In the genomic region with DNA sequence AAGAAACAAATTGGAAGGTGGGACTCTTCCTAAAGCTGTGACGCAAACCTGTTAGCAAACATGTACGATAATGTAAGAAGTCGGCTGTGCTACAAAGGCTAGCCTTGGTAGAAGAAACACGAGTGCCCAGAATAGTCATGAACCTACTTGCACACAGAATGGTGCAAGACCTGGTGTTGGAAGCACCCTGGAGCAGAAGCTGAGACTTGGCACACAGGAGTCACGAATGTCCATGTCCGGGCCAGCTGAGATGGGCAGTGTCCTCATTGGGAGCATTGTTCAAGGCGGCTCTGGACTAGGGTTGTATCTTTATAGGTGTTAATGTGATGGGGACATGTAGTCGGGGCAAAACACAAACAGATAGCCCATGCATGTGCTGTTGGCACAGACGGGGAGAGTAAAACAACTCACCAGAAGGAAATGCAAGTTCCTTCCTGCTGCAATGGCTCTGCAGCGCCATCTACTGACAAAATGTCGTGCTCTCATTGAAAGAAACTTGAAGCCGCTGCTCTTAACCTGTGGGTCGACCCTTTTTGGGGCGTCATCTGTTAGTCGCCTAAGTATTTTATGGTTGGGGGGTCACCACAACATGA, we compare ENCODE assay signal across 9 mouse cellular contexts. TPM values are rescaled to one million over a fixed set of nuclear protein-coding genes. Genes with fewer than 3 reads are reported as not detected.
DNase-seq lines count a peak whose midpoint lies in the region; ATAC-seq and TF ChIP-seq lines count a peak whose summit lies in the region.
"Had no signal": no experiment of that assay in that cellular context is flagged by ENCODE, and none has a peak within 500 bp of the region (broad histone marks: within the 10 kb centered on the region; RNA-seq: fewer than 3 reads in every experiment).

No protein-coding gene starts in this region.

- no peak for TF ChIP-seq POLR2A in bone marrow macrophage, adult 2 months (IDR thresholded peaks at IDR 0.05; ENCODE audit: borderline replicate concordance, low read depth, low read length)
- no peak for TF ChIP-seq POLR2A in limb, embryonic 14.5 days (IDR thresholded peaks at IDR 0.05; ENCODE audit: borderline replicate concordance, extremely low read depth, insufficient read depth, insufficient read length)

- no peak overlapping the region for H3K4me3 ChIP-seq in bone marrow macrophage, adult 2 months (ENCODE audit: insufficient read depth, low read length)
- H3K4me3 ChIP-seq in embryonic facial prominence, embryonic 14.5 days (ENCODE audit: low read depth, low read length): no peak overlapping the region
- H3K4me3 ChIP-seq in hindbrain, embryonic 11.5 days (ENCODE audit: low read depth, low read length): no peak overlapping the region
- H3K4me3 ChIP-seq in limb, embryonic 14.5 days (replicated peaks; ENCODE audit: low read length): no peak overlapping the region
- H3K4me3 ChIP-seq: stomach, embryonic 15.5 days had no signal

- H3K4me2 ChIP-seq in embryonic facial prominence, embryonic 14.5 days (ENCODE audit: low read depth, low read length): 0 out of 2 replicates have a peak overlapping the region, but pooled peaks have one; percentile 21
- H3K4me2 ChIP-seq in hindbrain, embryonic 11.5 days (replicated peaks; ENCODE audit: low read depth, low read length): no peak overlapping the region
- H3K4me2 ChIP-seq in limb, embryonic 14.5 days (replicated peaks; ENCODE audit: low read depth, low read length, severe bottlenecking): no peak overlapping the region
- H3K4me2 ChIP-seq: stomach, embryonic 15.5 days had no signal

- H3K9me3 ChIP-seq in embryonic facial prominence, embryonic 14.5 days (ENCODE audit: control insufficient read depth, low read length): no peaks in the 10 kb centered on the region
- no peaks in the 10 kb centered on the region for H3K9me3 ChIP-seq in hindbrain, embryonic 11.5 days (ENCODE audit: control insufficient read depth, low read length)
- H3K9me3 ChIP-seq in limb, embryonic 14.5 days (ENCODE audit: control insufficient read depth, low read length): no peaks in the 10 kb centered on the region
- H3K9me3 ChIP-seq: stomach, embryonic 15.5 days had no signal

- H3K9ac ChIP-seq in embryonic facial prominence, embryonic 14.5 days (ENCODE audit: low read depth, low read length): peak overlapping the region; percentile 43; the same call in 1 of the 2 replicates
- no peak overlapping the region for H3K9ac ChIP-seq in hindbrain, embryonic 11.5 days (ENCODE audit: low read depth, low read length)
- no peak overlapping the region for H3K9ac ChIP-seq in limb, embryonic 14.5 days (ENCODE audit: low read depth, low read length, severe bottlenecking)
- H3K9ac ChIP-seq: stomach, embryonic 15.5 days had no signal

- H3K27me3 ChIP-seq in embryonic facial prominence, embryonic 14.5 days (replicated peaks; ENCODE audit: control insufficient read depth, insufficient read depth, low read length): 0 out of 2 replicates have a peak, but pooled peaks cover 4% of the 10 kb centered on the region
- no peaks in the 10 kb centered on the region for H3K27me3 ChIP-seq in hindbrain, embryonic 11.5 days (ENCODE audit: control insufficient read depth, insufficient read depth, low read length)
- no peaks in the 10 kb centered on the region for H3K27me3 ChIP-seq in limb, embryonic 14.5 days (ENCODE audit: control insufficient read depth, insufficient read depth, low read length)
- H3K27me3 ChIP-seq: stomach, embryonic 15.5 days had no signal

- 0 out of 2 replicates have a peak, but pooled peaks have one; percentile 50 for ATAC-seq in embryonic facial prominence, embryonic 14.5 days (ENCODE audit: low read depth)
- ATAC-seq in hindbrain, embryonic 11.5 days (ENCODE audit: low FRiP score): peak; percentile 6; the same call in 1 of the 2 replicates
- peak; percentile 26; the same call in 1 of the 2 replicates for ATAC-seq in limb, embryonic 14.5 days (ENCODE audit: low FRiP score, low read depth)
- peak; percentile 77 for ATAC-seq in monocyte, adult 5-6 weeks (replicated peaks; ENCODE audit: insufficient number of reproducible peaks, low FRiP score, low TSS enrichment, poor library complexity, severe bottlenecking)

- peak; percentile 77 for TF ChIP-seq CTCF in bone marrow macrophage, adult 2 months (IDR thresholded peaks at IDR 0.05; ENCODE audit: low read depth, low read length)

- H3K4me1 ChIP-seq in bone marrow macrophage, adult 2 months (ENCODE audit: control insufficient read depth, insufficient read depth, low read length): peaks cover 13% of the 10 kb centered on the region
- H3K4me1 ChIP-seq in embryonic facial prominence, embryonic 14.5 days (ENCODE audit: control insufficient read depth, insufficient read depth, low read length): no peaks in the 10 kb centered on the region
- no peaks in the 10 kb centered on the region for H3K4me1 ChIP-seq in hindbrain, embryonic 11.5 days (replicated peaks; ENCODE audit: control insufficient read depth, insufficient read depth, low read length)
- no peaks in the 10 kb centered on the region for H3K4me1 ChIP-seq in limb, embryonic 14.5 days (ENCODE audit: control insufficient read depth, insufficient read depth, low read length)

- DNase-seq in right cerebral cortex, adult 2 months (ENCODE audit: low spot score in 2 of 2): peak; percentile 60 to 71
- DNase-seq in right cerebral cortex, adult 18-20 months: no peak
- peak; percentile 83 for DNase-seq in embryonic facial prominence, embryonic 14.5 days (ENCODE audit: low spot score)
- DNase-seq in hindbrain, embryonic 11.5 days (ENCODE audit: low spot score): peak; percentile 87
- peak; percentile 77 for DNase-seq in limb, embryonic 14.5 days (ENCODE audit: low spot score)
- peak; percentile 18 to 65 for DNase-seq in thymus, postnatal 10 days (ENCODE audit: low spot score in 2 of 2)

- H3K27ac ChIP-seq in bone marrow macrophage, adult 2 months (ENCODE audit: insufficient read depth, low read depth, low read length): no peak overlapping the region
- no peak overlapping the region for H3K27ac ChIP-seq in embryonic facial prominence, embryonic 14.5 days (replicated peaks; ENCODE audit: low read depth, low read length)
- no peak overlapping the region for H3K27ac ChIP-seq in hindbrain, embryonic 11.5 days (ENCODE audit: low read depth, low read length)
- no peak overlapping the region for H3K27ac ChIP-seq in limb, embryonic 14.5 days (replicated peaks; ENCODE audit: low read depth, low read length)
- H3K27ac ChIP-seq: stomach, embryonic 15.5 days had no signal

- H3K36me3 ChIP-seq in embryonic facial prominence, embryonic 14.5 days (ENCODE audit: control insufficient read depth, insufficient read depth, low read length): no peaks in the 10 kb centered on the region
- no peaks in the 10 kb centered on the region for H3K36me3 ChIP-seq in hindbrain, embryonic 11.5 days (ENCODE audit: control insufficient read depth, insufficient read depth, low read length)
- H3K36me3 ChIP-seq in limb, embryonic 14.5 days (ENCODE audit: control insufficient read depth, insufficient read depth, low read length): no peaks in the 10 kb centered on the region
- H3K36me3 ChIP-seq: stomach, embryonic 15.5 days had no signal

- 32% methylated on average over 15 of the region's 15 CpGs for WGBS in embryonic facial prominence, embryonic 14.5 days
- WGBS in hindbrain, embryonic 11.5 days: 34% methylated on average over 15 of the region's 15 CpGs
- WGBS in limb, embryonic 14.5 days: 31% methylated on average over 15 of the region's 15 CpGs

RNA-seq across cellular contexts. Expression of a gene that starts 15.2 kb away (rescaled TPM):
- polyA plus RNA-seq in bone marrow macrophage, adult 2 months (2012; ENCODE audit: insufficient read depth, insufficient read length, missing spikeins): 19.3 and 20.1 TPM in 2 replicates
- 16.7 and 22.2 TPM in 2 replicates for polyA plus RNA-seq in embryonic facial prominence, embryonic 14.5 days (2014; fragmentation: Nextera tagmentation; extraction: Ambion mirVana)
- 32.0 and 37.1 TPM in 2 replicates for polyA plus RNA-seq in hindbrain, embryonic 11.5 days (2014; fragmentation: Nextera tagmentation; extraction: Ambion mirVana)
- 19.5 and 25.4 TPM in 2 replicates for polyA plus RNA-seq in limb, embryonic 14.5 days (2012; rRNA removed)
- polyA plus RNA-seq in limb, embryonic 14.5 days (2014; fragmentation: Nextera tagmentation; extraction: Ambion mirVana): 24.8 and 25.2 TPM in 2 replicates
- 6.7 to 14.7 TPM (median 12.3 TPM) in 3 replicates for total RNA-seq in monocyte, adult 5-6 weeks (2017)

RNA-seq across cellular contexts. Expression of a gene that starts 41.8 kb away (rescaled TPM):
- polyA plus RNA-seq in bone marrow macrophage, adult 2 months (2012; ENCODE audit: insufficient read depth, insufficient read length, missing spikeins): 2.0 and 2.4 TPM in 2 replicates
- polyA plus RNA-seq in embryonic facial prominence, embryonic 14.5 days (2014; fragmentation: Nextera tagmentation; extraction: Ambion mirVana): 6.1 and 6.6 TPM in 2 replicates
- 9.7 and 10.9 TPM in 2 replicates for polyA plus RNA-seq in hindbrain, embryonic 11.5 days (2014; fragmentation: Nextera tagmentation; extraction: Ambion mirVana)
- polyA plus RNA-seq in limb, embryonic 14.5 days (2012; rRNA removed): 5.5 and 6.0 TPM in 2 replicates
- 7.5 and 8.7 TPM in 2 replicates for polyA plus RNA-seq in limb, embryonic 14.5 days (2014; fragmentation: Nextera tagmentation; extraction: Ambion mirVana)
- 2.9 to 7.0 TPM (median 5.2 TPM) in 3 replicates for total RNA-seq in monocyte, adult 5-6 weeks (2017)

RNA-seq across cellular contexts. Expression of a gene that starts 55.0 kb away (rescaled TPM):
- 1.9 and 2.3 TPM in 2 replicates for polyA plus RNA-seq in bone marrow macrophage, adult 2 months (2012; ENCODE audit: insufficient read depth, insufficient read length, missing spikeins)
- 3.4 and 3.9 TPM in 2 replicates for polyA plus RNA-seq in embryonic facial prominence, embryonic 14.5 days (2014; fragmentation: Nextera tagmentation; extraction: Ambion mirVana)
- polyA plus RNA-seq in hindbrain, embryonic 11.5 days (2014; fragmentation: Nextera tagmentation; extraction: Ambion mirVana): 3.5 and 3.6 TPM in 2 replicates
- polyA plus RNA-seq in limb, embryonic 14.5 days (2012; rRNA removed): 0.75 and 0.77 TPM in 2 replicates
- polyA plus RNA-seq in limb, embryonic 14.5 days (2014; fragmentation: Nextera tagmentation; extraction: Ambion mirVana): 0.55 and 0.57 TPM in 2 replicates
- total RNA-seq in monocyte, adult 5-6 weeks (2017): 1.7 to 2.9 TPM (median 1.7 TPM) in 3 replicates

Comparison
In these comparisons a context has a peak if more than half of its experiments do, and no peak if none do; other contexts are left out.
1. ATAC-seq: peak in every context shown above with its lines; median percentile 77 in monocyte, adult 5-6 weeks; 50 in embryonic facial prominence, embryonic 14.5 days; 26 in limb, embryonic 14.5 days; 6 in hindbrain, embryonic 11.5 days.